Mouse (Mus musculus) natural killer cell, adult 2 months (primary cell): ENCODE results near the gene Slc23a4.

Experiments used
- DNase-seq, 2 experiments: peaks; one replicate each; pipeline ENCODE4 v3.0.0; 2022; ENCODE audit warnings: low spot score in 2 of 2

The Slc23a4 gene

GRCm38 (mm10) chr6:34954926-34955861 lies 33.0 kb downstream of the Slc23a4 start:
- no peak for DNase-seq

- DNase-seq, result no peak
These were observed 36.1 kb downstream of the Slc23a4 start for GRCm38 (mm10) chr6:34951956-34952667.

- DNase-seq, result no peak
These were observed 36.7 kb downstream of the Slc23a4 start for GRCm38 (mm10) chr6:34951518-34951917.

GRCm38 (mm10) chr6:34948461-34948860 lies 39.7 kb downstream of the Slc23a4 start:
- DNase-seq, result no peak

- DNase-seq, result no peak
These were observed 41.6 kb downstream of the Slc23a4 start for GRCm38 (mm10) chr6:34946486-34947079.

- DNase-seq, result no peak
These were observed 44.7 kb downstream of the Slc23a4 start for GRCm38 (mm10) chr6:34943499-34943898.

GRCm38 (mm10) chr6:34942446-34942845 lies 45.8 kb downstream of the Slc23a4 start:
- DNase-seq, result no peak

- no peak for DNase-seq
These were observed 46.7 kb downstream of the Slc23a4 start for GRCm38 (mm10) chr6:34941496-34941895.

- no peak for DNase-seq
These were observed 48.8 kb downstream of the Slc23a4 start for GRCm38 (mm10) chr6:34939451-34939850.

GRCm38 (mm10) chr6:34938929-34939325 lies 49.3 kb downstream of the Slc23a4 start:
- no peak for DNase-seq

- no peak for DNase-seq
These were observed 49.8 kb downstream of the Slc23a4 start for GRCm38 (mm10) chr6:34938280-34938928.

- DNase-seq, result no peak
These were observed 51.5 kb downstream of the Slc23a4 start for GRCm38 (mm10) chr6:34936743-34937142.

- no peak for DNase-seq
These were observed 55.6 kb downstream of the Slc23a4 start for GRCm38 (mm10) chr6:34932633-34933032.

GRCm38 (mm10) chr6:34927594-34927993 lies 60.6 kb downstream of the Slc23a4 start:
- no peak for DNase-seq

- peak; percentile 49 to 61 for DNase-seq
These were observed 61.0 kb downstream of the Slc23a4 start for GRCm38 (mm10) chr6:34927156-34927555.

GRCm38 (mm10) chr6:34921941-34922340 lies 66.3 kb downstream of the Slc23a4 start:
- DNase-seq, result peak; percentile 13 to 42

GRCm38 (mm10) chr6:34920631-34921030 lies 67.6 kb downstream of the Slc23a4 start:
- DNase-seq, result no peak

GRCm38 (mm10) chr6:34919956-34920355 lies 68.2 kb downstream of the Slc23a4 start, which contains the start of gene Stra8:
Gene Stra8, plus strand, starts transcription at chr6:34920163.
- DNase-seq, result no peak

- DNase-seq, result no peak
These were observed 69.1 kb downstream of the Slc23a4 start for GRCm38 (mm10) chr6:34919146-34919545.

- no peak for DNase-seq
These were observed 73.7 kb downstream of the Slc23a4 start for GRCm38 (mm10) chr6:34914462-34914861.

GRCm38 (mm10) chr6:34913341-34914040 lies 74.7 kb downstream of the Slc23a4 start:
- no peak for DNase-seq
